Mouse (Mus musculus) CD8-positive naive resting alpha-beta T cell, adult 57 days (primary cell): Measurements from ENCODE around the gene Cd7. TPM values are rescaled to one million over a fixed set of nuclear protein-coding genes. Genes with fewer than 3 reads are reported as not detected.

Source experiments
- total RNA-seq: library from RNA; stranded (reverse); gene quantifications from one replicate; pipeline ENCODE4 v1.2.4, GENCODE M21; 2023

Cd7 gene
- total RNA-seq, result 230 TPM

GRCm38 (mm10) chr11:121039302-121039701 lies at the start of gene Cd7:
TSS of gene Cd7 (minus strand) at chr11:121039418.

GRCm38 (mm10) chr11:121081120-121081519 lies 41.9 kb upstream of the Cd7 start, which contains the start of gene Sectm1a:
TSS of gene Sectm1a (minus strand) at chr11:121081220.

GRCm38 (mm10) chr11:121063379-121063778 lies 24.2 kb upstream of the Cd7 start, which contains the start of gene Sectm1b:
TSS of gene Sectm1b (minus strand) at chr11:121063569.

GRCm38 (mm10) chr11:120990951-120991526 lies 48.2 kb downstream of the Cd7 start, which contains the start of gene Csnk1d:
TSS of gene Csnk1d (minus strand) at chr11:120991330.

Other genes with a start within 250 kb of the Cd7 start
- 48.2 TPM for gene Dus1l, start 243.0 kb downstream of the Cd7 start, total RNA-seq
- gene Fasn, start 214.9 kb downstream of the Cd7 start, total RNA-seq, result 110 TPM
- 0.49 TPM for gene Ccdc57, start 106.5 kb downstream of the Cd7 start, total RNA-seq
- 2.2 TPM for gene Slc16a3, start 90.9 kb downstream of the Cd7 start, total RNA-seq
- 142 TPM for gene Csnk1d, start 48.1 kb downstream of the Cd7 start, total RNA-seq
- gene Sectm1b, start 24.2 kb upstream of the Cd7 start, total RNA-seq, result not detected
- gene Sectm1a, start 41.8 kb upstream of the Cd7 start, total RNA-seq, result not detected
- not detected for gene Tex19.2, start 79.3 kb upstream of the Cd7 start, total RNA-seq
- not detected for gene Tex19.1, start 106.7 kb upstream of the Cd7 start, total RNA-seq
- not detected for gene Uts2r, start 120.9 kb upstream of the Cd7 start, total RNA-seq
- 7.3 TPM for gene Hexdc, start 165.0 kb upstream of the Cd7 start, total RNA-seq
- 5.7 TPM for gene Ogfod3, start 165.3 kb upstream of the Cd7 start, total RNA-seq
- 51.3 TPM for gene Cybc1, start 189.9 kb upstream of the Cd7 start, total RNA-seq
- gene Narf, start 197.8 kb upstream of the Cd7 start, total RNA-seq, result 39.4 TPM
- gene Foxk2, start 220.6 kb upstream of the Cd7 start, total RNA-seq, result 30.5 TPM